Mouse (Mus musculus): ENCODE measurements at regions not wholly inside any gene's neighbourhood (a gene's known extent, or its start where the extent isn't known, plus 50 kb on each side); places are given as distances from the start of the nearest gene placed in this dataset.

GRCm38 (mm10) chr2:50982571-50982970, 166.3 kb downstream of the Rnd3 start:
- H3K27me3 ChIP-seq (ENCODE audit: control insufficient read depth, insufficient read depth, insufficient read length) = no peaks in the 10 kb centered on the region
- H3K4me2 ChIP-seq (ENCODE audit: low read depth) = no peak overlapping the region
- no peak overlapping the region for H3ac ChIP-seq (ENCODE audit: control insufficient read depth, insufficient read length)
- no peak for TF ChIP-seq TCF12 (IDR thresholded peaks at IDR 0.05; ENCODE audit: insufficient read depth, poor library complexity, severe bottlenecking)
- no peak for TF ChIP-seq USF1 (IDR thresholded peaks at IDR 0.05; ENCODE audit: low read depth)
- TF ChIP-seq POLR2AphosphoS2 (IDR thresholded peaks at IDR 0.05; ENCODE audit: insufficient read length, low read depth) = no peak
- TF ChIP-seq E2F4 (IDR thresholded peaks at IDR 0.05; ENCODE audit: insufficient read depth) = no peak
- no peak for TF ChIP-seq MYOG (IDR thresholded peaks at IDR 0.05; ENCODE audit: control insufficient read depth in 1 of 3, insufficient read depth in 1 of 3, insufficient read length in 2 of 3, low read depth in 2 of 3)
- TF ChIP-seq SRF (IDR thresholded peaks at IDR 0.05; ENCODE audit: control insufficient read depth, insufficient read length, low read depth) = no peak
- no peak for TF ChIP-seq CEBPB (IDR thresholded peaks at IDR 0.05; ENCODE audit: insufficient read depth, poor library complexity, severe bottlenecking)
- no peak for TF ChIP-seq MYOD1 (IDR thresholded peaks at IDR 0.05; ENCODE audit: control insufficient read depth in 1 of 3, insufficient read length in 2 of 3, low read depth in 2 of 3)
- TF ChIP-seq REST (IDR thresholded peaks at IDR 0.05; ENCODE audit: insufficient read depth, insufficient read length) = no peak
- TF ChIP-seq TCF3 (IDR thresholded peaks at IDR 0.05; ENCODE audit: insufficient read length, low read depth) = no peak
- no peak for TF ChIP-seq POLR2A (IDR thresholded peaks at IDR 0.05; ENCODE audit: insufficient read length, low read depth)
- no peak for TF ChIP-seq MAX (IDR thresholded peaks at IDR 0.05; ENCODE audit: low read depth)
- no peaks in the 10 kb centered on the region for H3K79me2 ChIP-seq (ENCODE audit: control insufficient read depth, insufficient read depth)
- no peak overlapping the region for H3K4me3 ChIP-seq
- no peaks in the 10 kb centered on the region for H3K36me3 ChIP-seq (ENCODE audit: control insufficient read depth, insufficient read depth)

GRCm38 (mm10) chr2:50978356-50978755, 170.6 kb downstream of the Rnd3 start:
- TF ChIP-seq REST (IDR thresholded peaks at IDR 0.05; ENCODE audit: insufficient read depth, insufficient read length) = no peak
- TF ChIP-seq MAX (IDR thresholded peaks at IDR 0.05; ENCODE audit: low read depth) = no peak
- no peak for TF ChIP-seq E2F4 (IDR thresholded peaks at IDR 0.05; ENCODE audit: insufficient read depth)
- TF ChIP-seq MYOG (IDR thresholded peaks at IDR 0.05; ENCODE audit: control insufficient read depth in 1 of 3, insufficient read depth in 1 of 3, insufficient read length in 2 of 3, low read depth in 2 of 3) = no peak
- no peak for TF ChIP-seq USF1 (IDR thresholded peaks at IDR 0.05; ENCODE audit: low read depth)
- TF ChIP-seq SRF (IDR thresholded peaks at IDR 0.05; ENCODE audit: control insufficient read depth, insufficient read length, low read depth) = no peak
- TF ChIP-seq POLR2A (IDR thresholded peaks at IDR 0.05; ENCODE audit: insufficient read length, low read depth) = no peak
- TF ChIP-seq CEBPB (IDR thresholded peaks at IDR 0.05; ENCODE audit: insufficient read depth, poor library complexity, severe bottlenecking) = no peak
- no peak for TF ChIP-seq TCF3 (IDR thresholded peaks at IDR 0.05; ENCODE audit: insufficient read length, low read depth)
- no peak for TF ChIP-seq MYOD1 (IDR thresholded peaks at IDR 0.05; ENCODE audit: control insufficient read depth in 1 of 3, insufficient read length in 2 of 3, low read depth in 2 of 3)
- Histone ChIP-seq H3K4me3 (no peak overlapping the region), H3K4me2 (ENCODE audit: low read depth) (no peak overlapping the region), H3K27me3 (ENCODE audit: control insufficient read depth, insufficient read depth, insufficient read length) (no peaks in the 10 kb centered on the region), H3K79me2 (ENCODE audit: control insufficient read depth, insufficient read depth) (no peaks in the 10 kb centered on the region), H3K36me3 (ENCODE audit: control insufficient read depth, insufficient read depth) (no peaks in the 10 kb centered on the region), H3ac (ENCODE audit: control insufficient read depth, insufficient read length) (no peak overlapping the region)

GRCm38 (mm10) chr2:50971131-50971825, 177.6 kb downstream of the Rnd3 start:
- H3K79me2 ChIP-seq (ENCODE audit: control insufficient read depth, insufficient read depth) = no peaks in the 10 kb centered on the region
- no peak overlapping the region for H3K4me3 ChIP-seq
- no peak overlapping the region for H3K4me2 ChIP-seq (ENCODE audit: low read depth)
- H3K36me3 ChIP-seq (ENCODE audit: control insufficient read depth, insufficient read depth) = no peaks in the 10 kb centered on the region
- no peaks in the 10 kb centered on the region for H3K27me3 ChIP-seq (ENCODE audit: control insufficient read depth, insufficient read depth, insufficient read length)
- no peak overlapping the region for H3ac ChIP-seq (ENCODE audit: control insufficient read depth, insufficient read length)
- no peak for TF ChIP-seq CEBPB (IDR thresholded peaks at IDR 0.05; ENCODE audit: insufficient read depth, poor library complexity, severe bottlenecking)
- no peak for TF ChIP-seq TCF3 (IDR thresholded peaks at IDR 0.05; ENCODE audit: insufficient read length, low read depth)
- TF ChIP-seq SRF (IDR thresholded peaks at IDR 0.05; ENCODE audit: control insufficient read depth, insufficient read length, low read depth) = no peak
- TF ChIP-seq MYOD1 (IDR thresholded peaks at IDR 0.05; ENCODE audit: control insufficient read depth in 1 of 3, insufficient read length in 2 of 3, low read depth in 2 of 3) = no peak
- TF ChIP-seq MYOG (IDR thresholded peaks at IDR 0.05; ENCODE audit: control insufficient read depth in 1 of 3, insufficient read depth in 1 of 3, insufficient read length in 2 of 3, low read depth in 2 of 3) = no peak
- no peak for TF ChIP-seq POLR2A (IDR thresholded peaks at IDR 0.05; ENCODE audit: insufficient read length, low read depth)
- no peak for TF ChIP-seq E2F4 (IDR thresholded peaks at IDR 0.05; ENCODE audit: insufficient read depth)
- TF ChIP-seq REST (IDR thresholded peaks at IDR 0.05; ENCODE audit: insufficient read depth, insufficient read length) = no peak
- TF ChIP-seq POLR2AphosphoS2 (IDR thresholded peaks at IDR 0.05; ENCODE audit: insufficient read length, low read depth) = no peak
- no peak for TF ChIP-seq MAX (IDR thresholded peaks at IDR 0.05; ENCODE audit: low read depth)
- no peak for TF ChIP-seq TCF12 (IDR thresholded peaks at IDR 0.05; ENCODE audit: insufficient read depth, poor library complexity, severe bottlenecking)
- TF ChIP-seq USF1 (IDR thresholded peaks at IDR 0.05; ENCODE audit: low read depth) = no peak

- no peak overlapping the region for H3K4me3 ChIP-seq
- H3K36me3 ChIP-seq (ENCODE audit: control insufficient read depth, insufficient read depth) = no peaks in the 10 kb centered on the region
- no peaks in the 10 kb centered on the region for H3K79me2 ChIP-seq (ENCODE audit: control insufficient read depth, insufficient read depth)
- peak in 1 of 3 experiments; percentile 47 for TF ChIP-seq MYOD1 (IDR thresholded peaks at IDR 0.05; ENCODE audit: control insufficient read depth in 1 of 3, insufficient read length in 2 of 3, low read depth in 2 of 3)
- no peak for TF ChIP-seq USF1 (IDR thresholded peaks at IDR 0.05; ENCODE audit: low read depth)
- no peak for TF ChIP-seq E2F4 (IDR thresholded peaks at IDR 0.05; ENCODE audit: insufficient read depth)
- TF ChIP-seq TCF3 (IDR thresholded peaks at IDR 0.05; ENCODE audit: insufficient read length, low read depth) = no peak
- TF ChIP-seq MAX (IDR thresholded peaks at IDR 0.05; ENCODE audit: low read depth) = no peak
- peak in 1 of 3 experiments; percentile 14 for TF ChIP-seq MYOG (IDR thresholded peaks at IDR 0.05; ENCODE audit: control insufficient read depth in 1 of 3, insufficient read depth in 1 of 3, insufficient read length in 2 of 3, low read depth in 2 of 3)
- H3K4me2 ChIP-seq (ENCODE audit: low read depth) = peak overlapping the region; percentile 39
- H3ac ChIP-seq (ENCODE audit: control insufficient read depth, insufficient read length) = no peak overlapping the region
- no peaks in the 10 kb centered on the region for H3K27me3 ChIP-seq (ENCODE audit: control insufficient read depth, insufficient read depth, insufficient read length)
Observed at GRCm38 (mm10) chr2:50968382-50968781, 180.5 kb downstream of the Rnd3 start.

All from myocyte (in vitro differentiated cells).